Mouse (Mus musculus): ENCODE data around the gene Kcnk10. TPM values are rescaled to one million over a fixed set of nuclear protein-coding genes. Genes with fewer than 3 reads are reported as not detected.
A peak's percentile ranks its signal among the peaks of the same experiment; 100 is the strongest.

Kcnk10 gene
- total and polyA plus RNA-seq, 3 experiments: 0.16 TPM; not detected in 2

- no peaks in the 10 kb centered on the region for H3K4me1 ChIP-seq (ENCODE audit: insufficient read depth, low read depth, low read length)
- no peak for ATAC-seq (ENCODE audit: extremely low read depth, insufficient number of reproducible peaks, low FRiP score, poor library complexity, severe bottlenecking)
- H3K36me3 ChIP-seq (replicated peaks): no peaks in the 10 kb centered on the region
- H3K4me3 ChIP-seq (ENCODE audit: low read depth, low read length): no peak overlapping the region
- TF ChIP-seq POLR2AphosphoS5 (IDR thresholded peaks at IDR 0.05; ENCODE audit: insufficient replicate concordance, low read depth, low read length): no peak
- no peak for TF ChIP-seq GATA2 (IDR thresholded peaks at IDR 0.05; ENCODE audit: borderline replicate concordance, low read depth, low read length)
- TF ChIP-seq TAL1 (conservative IDR thresholded peaks at IDR 0.05; ENCODE audit: low read depth, low read length): no peak
- TF ChIP-seq GATA1 (IDR thresholded peaks at IDR 0.05; ENCODE audit: borderline replicate concordance, low read length): no peak
- no peak for TF ChIP-seq CTCF (IDR thresholded peaks at IDR 0.05; ENCODE audit: low read depth, low read length)
- no peaks in the 10 kb centered on the region for H3K27me3 ChIP-seq (ENCODE audit: insufficient read depth, low read length)
- no peak for DNase-seq (ENCODE audit: low spot score)
- H3K9me3 ChIP-seq (replicated peaks): peaks cover 3% of the 10 kb centered on the region
These were observed 32.9 kb downstream of the Kcnk10 start for GRCm38 (mm10) chr12:98545251-98545560.

- no peak for TF ChIP-seq POLR2AphosphoS5 (IDR thresholded peaks at IDR 0.05; ENCODE audit: insufficient replicate concordance, low read depth, low read length)
- no peak for TF ChIP-seq GATA2 (IDR thresholded peaks at IDR 0.05; ENCODE audit: borderline replicate concordance, low read depth, low read length)
- no peak for TF ChIP-seq GATA1 (IDR thresholded peaks at IDR 0.05; ENCODE audit: borderline replicate concordance, low read length)
- TF ChIP-seq CTCF (IDR thresholded peaks at IDR 0.05; ENCODE audit: low read depth, low read length): no peak
- TF ChIP-seq TAL1 (conservative IDR thresholded peaks at IDR 0.05; ENCODE audit: low read depth, low read length): no peak
- H3K4me3 ChIP-seq (ENCODE audit: low read depth, low read length): no peak overlapping the region
- DNase-seq (ENCODE audit: low spot score): no peak
These were observed 33.4 kb downstream of the Kcnk10 start for GRCm38 (mm10) chr12:98544545-98545250.

GRCm38 (mm10) chr12:98536760-98537159 lies 41.4 kb downstream of the Kcnk10 start:
- no peaks in the 10 kb centered on the region for H3K36me3 ChIP-seq (replicated peaks)
- no peak overlapping the region for H3K4me3 ChIP-seq (ENCODE audit: low read depth, low read length)
- TF ChIP-seq POLR2AphosphoS5 (IDR thresholded peaks at IDR 0.05; ENCODE audit: insufficient replicate concordance, low read depth, low read length): no peak
- TF ChIP-seq GATA1 (IDR thresholded peaks at IDR 0.05; ENCODE audit: borderline replicate concordance, low read length): no peak
- TF ChIP-seq CTCF (IDR thresholded peaks at IDR 0.05; ENCODE audit: low read depth, low read length): no peak
- TF ChIP-seq TAL1 (conservative IDR thresholded peaks at IDR 0.05; ENCODE audit: low read depth, low read length): no peak
- H3K9me3 ChIP-seq (replicated peaks): peaks cover 9% of the 10 kb centered on the region
- H3K4me1 ChIP-seq (ENCODE audit: insufficient read depth, low read depth, low read length): no peaks in the 10 kb centered on the region
- no peaks in the 10 kb centered on the region for H3K27me3 ChIP-seq (ENCODE audit: insufficient read depth, low read length)
- ATAC-seq (ENCODE audit: extremely low read depth, insufficient number of reproducible peaks, low FRiP score, poor library complexity, severe bottlenecking): no peak
- no peak for DNase-seq (ENCODE audit: low spot score)

More at GRCm38 (mm10) chr12:98544545-98545250, 33.4 kb downstream of the Kcnk10 start:
- ATAC-seq (ENCODE audit: extremely low read depth, insufficient number of reproducible peaks, low FRiP score, poor library complexity, severe bottlenecking): no peak
- no peaks in the 10 kb centered on the region for H3K36me3 ChIP-seq (replicated peaks)
- H3K9me3 ChIP-seq (replicated peaks): peaks cover 3% of the 10 kb centered on the region
- H3K27me3 ChIP-seq (ENCODE audit: insufficient read depth, low read length): no peaks in the 10 kb centered on the region
- H3K4me1 ChIP-seq (ENCODE audit: insufficient read depth, low read depth, low read length): no peaks in the 10 kb centered on the region

- ATAC-seq (ENCODE audit: extremely low read depth, insufficient number of reproducible peaks, low FRiP score, poor library complexity, severe bottlenecking) (no peak), DNase-seq (ENCODE audit: low spot score) (no peak)
- TF ChIP-seq GATA1 (IDR thresholded peaks at IDR 0.05; ENCODE audit: borderline replicate concordance, low read length) (no peak), POLR2AphosphoS5 (IDR thresholded peaks at IDR 0.05; ENCODE audit: insufficient replicate concordance, low read depth, low read length) (no peak), GATA2 (IDR thresholded peaks at IDR 0.05; ENCODE audit: borderline replicate concordance, low read depth, low read length) (no peak), CTCF (IDR thresholded peaks at IDR 0.05; ENCODE audit: low read depth, low read length) (no peak), TAL1 (conservative IDR thresholded peaks at IDR 0.05; ENCODE audit: low read depth, low read length) (no peak)
- Histone ChIP-seq H3K9me3 (replicated peaks) (peaks cover 12% of the 10 kb centered on the region), H3K4me1 (ENCODE audit: insufficient read depth, low read depth, low read length) (no peaks in the 10 kb centered on the region), H3K27me3 (ENCODE audit: insufficient read depth, low read length) (no peaks in the 10 kb centered on the region), H3K4me3 (ENCODE audit: low read depth, low read length) (no peak overlapping the region), H3K36me3 (replicated peaks) (no peaks in the 10 kb centered on the region)
These were observed 42.1 kb downstream of the Kcnk10 start for GRCm38 (mm10) chr12:98536036-98536435.

- no peak for ATAC-seq (ENCODE audit: extremely low read depth, insufficient number of reproducible peaks, low FRiP score, poor library complexity, severe bottlenecking)
- no peaks in the 10 kb centered on the region for H3K27me3 ChIP-seq (ENCODE audit: insufficient read depth, low read length)
- DNase-seq (ENCODE audit: low spot score): no peak
- H3K9me3 ChIP-seq (replicated peaks): peaks cover 14% of the 10 kb centered on the region
- H3K36me3 ChIP-seq (replicated peaks): no peaks in the 10 kb centered on the region
- TF ChIP-seq TAL1 (conservative IDR thresholded peaks at IDR 0.05; ENCODE audit: low read depth, low read length) (no peak), POLR2AphosphoS5 (IDR thresholded peaks at IDR 0.05; ENCODE audit: insufficient replicate concordance, low read depth, low read length) (no peak), GATA1 (IDR thresholded peaks at IDR 0.05; ENCODE audit: borderline replicate concordance, low read length) (no peak), GATA2 (IDR thresholded peaks at IDR 0.05; ENCODE audit: borderline replicate concordance, low read depth, low read length) (no peak), CTCF (IDR thresholded peaks at IDR 0.05; ENCODE audit: low read depth, low read length) (no peak)
- H3K4me3 ChIP-seq (ENCODE audit: low read depth, low read length): no peak overlapping the region
- H3K4me1 ChIP-seq (ENCODE audit: insufficient read depth, low read depth, low read length): no peaks in the 10 kb centered on the region
These were observed 42.6 kb downstream of the Kcnk10 start for GRCm38 (mm10) chr12:98535494-98535901.

GRCm38 (mm10) chr12:98528635-98529034 lies 49.5 kb downstream of the Kcnk10 start:
- Histone ChIP-seq H3K4me3 (ENCODE audit: low read depth, low read length) (peak overlapping the region; percentile 8; the same call in 1 of the 2 replicates), H3K36me3 (replicated peaks) (no peaks in the 10 kb centered on the region), H3K9me3 (replicated peaks) (peaks cover 41% of the 10 kb centered on the region), H3K4me1 (ENCODE audit: insufficient read depth, low read depth, low read length) (no peaks in the 10 kb centered on the region), H3K27me3 (ENCODE audit: insufficient read depth, low read length) (no peaks in the 10 kb centered on the region)
- DNase-seq (ENCODE audit: low spot score): no peak
- no peak for TF ChIP-seq TAL1 (conservative IDR thresholded peaks at IDR 0.05; ENCODE audit: low read depth, low read length)
- TF ChIP-seq GATA2 (IDR thresholded peaks at IDR 0.05; ENCODE audit: borderline replicate concordance, low read depth, low read length): no peak
- no peak for TF ChIP-seq GATA1 (IDR thresholded peaks at IDR 0.05; ENCODE audit: borderline replicate concordance, low read length)
- no peak for TF ChIP-seq CTCF (IDR thresholded peaks at IDR 0.05; ENCODE audit: low read depth, low read length)
- TF ChIP-seq POLR2AphosphoS5 (IDR thresholded peaks at IDR 0.05; ENCODE audit: insufficient replicate concordance, low read depth, low read length): no peak
- ATAC-seq (ENCODE audit: extremely low read depth, insufficient number of reproducible peaks, low FRiP score, poor library complexity, severe bottlenecking): no peak

All from G1E (cell line).